Mouse (Mus musculus) testis, adult 2 months (tissue): ENCODE data around the gene Stx8.

Experiments
- CTCF ChIP-seq: fragments of 200-500 bp; IDR thresholded peaks from 2 replicates; pipeline ENCODE4 v1.5.1; 2012; ENCODE audit warnings: low read depth, mild to moderate bottlenecking, inconsistent platforms, low read length, moderate library complexity; ENCODE audit not compliant: control insufficient read depth, insufficient read depth, insufficient replicate concordance
- POLR2A ChIP-seq: fragments of 200-500 bp; IDR thresholded peaks from 2 replicates; pipeline ENCODE4 v1.6.1; 2012; ENCODE audit warnings: low read depth, mild to moderate bottlenecking, inconsistent platforms, low read length, moderate library complexity; ENCODE audit not compliant: control insufficient read depth

DNA sequence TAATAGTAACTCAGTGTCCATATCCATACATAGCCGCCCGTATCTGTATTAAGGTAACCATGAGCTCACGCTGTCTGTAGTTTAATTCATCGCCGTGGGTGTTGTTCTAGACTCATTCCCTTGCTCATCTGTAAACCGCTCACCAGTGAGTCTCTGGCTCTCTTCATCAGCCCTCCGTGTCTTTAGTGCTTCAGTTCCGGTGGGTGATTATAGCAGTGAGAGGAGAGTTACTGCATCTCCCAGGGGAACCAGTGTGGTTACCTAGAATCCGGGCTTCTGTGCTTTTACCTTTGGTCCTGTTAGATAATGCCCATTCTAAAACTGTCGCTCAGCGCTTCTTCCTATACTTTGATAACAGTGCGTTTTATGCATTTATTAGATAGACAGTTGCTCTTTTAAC, 116.8 kb downstream of the Stx8 start:
- TF ChIP-seq CTCF (no peak), POLR2A (no peak)
